Mouse (Mus musculus): ENCODE results near the gene 4930518I15Rik. TPM values are rescaled to one million over a fixed set of nuclear protein-coding genes. Genes with fewer than 3 reads are reported as not detected.

Gene 4930518I15Rik
- total and polyA plus RNA-seq, 3 experiments, result 0.23 to 0.60 TPM; not detected in 1

DNA sequence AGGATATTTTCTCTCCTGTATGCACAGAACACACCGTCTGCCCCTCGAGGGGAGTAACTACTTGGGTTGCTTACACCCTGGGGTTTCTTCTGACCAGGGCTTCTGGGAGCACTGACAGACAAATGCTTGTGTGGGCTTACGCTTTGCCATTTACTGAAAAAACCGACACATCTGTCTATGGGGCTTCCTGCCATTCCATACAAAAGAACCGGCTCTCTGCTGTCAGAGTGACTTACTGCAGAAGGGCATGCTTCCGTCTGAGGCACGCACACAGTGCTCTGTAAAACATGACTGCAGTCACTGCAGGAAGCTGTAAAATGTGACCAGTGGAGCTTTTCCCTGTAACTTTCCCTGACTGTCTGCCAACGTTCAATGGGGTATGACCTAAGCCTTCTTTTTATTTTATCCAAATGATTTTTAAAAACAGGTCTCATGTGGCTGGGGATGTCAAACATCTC lies 43.4 kb downstream of the 4930518I15Rik start:
- no peak overlapping the region for H3K27ac ChIP-seq (ENCODE audit: control insufficient read depth, low read depth, low read length)
- TF ChIP-seq UBTF (IDR thresholded peaks at IDR 0.05; ENCODE audit: borderline replicate concordance, insufficient read depth, low read depth, low read length) (no peak), JUND (IDR thresholded peaks at IDR 0.05; ENCODE audit: low read depth, low read length) (no peak), ZKSCAN1 (IDR thresholded peaks at IDR 0.05; ENCODE audit: low read depth, low read length) (no peak), RAD21 (IDR thresholded peaks at IDR 0.05; ENCODE audit: low read depth, low read length) (no peak), ZMIZ1 (IDR thresholded peaks at IDR 0.05; ENCODE audit: low read depth, low read length) (no peak)
- H3K36me3 ChIP-seq (ENCODE audit: control insufficient read depth in 1 of 2, insufficient read depth in 2 of 2, low read length in 2 of 2), result no peaks in the 10 kb centered on the region
- H3K79me2 ChIP-seq (ENCODE audit: control insufficient read depth, insufficient read depth, low read length, poor library complexity), result no peaks in the 10 kb centered on the region
- H3K9ac ChIP-seq (ENCODE audit: control insufficient read depth, low read depth, low read length, poor library complexity, severe bottlenecking), result no peak overlapping the region
- H3K27me3 ChIP-seq (ENCODE audit: control insufficient read depth in 1 of 2, insufficient read depth in 2 of 2, low read length in 2 of 2), result peaks cover 0 to 4% of the 10 kb centered on the region in 2 experiments; a peak in 1 of 4 replicates
- H3K4me1 ChIP-seq (ENCODE audit: control insufficient read depth in 1 of 2, insufficient read depth in 2 of 2, low read length in 2 of 2), result no peaks in the 10 kb centered on the region
- no peak for DNase-seq (ENCODE audit: low read depth, low spot score)
- no peaks in the 10 kb centered on the region for H3K9me3 ChIP-seq (replicated peaks; ENCODE audit: insufficient read depth, low read length)
- H3K4me3 ChIP-seq (ENCODE audit: control insufficient read depth in 1 of 2, insufficient read depth in 1 of 2, low read depth in 2 of 2, low read length in 2 of 2), result no peak overlapping the region

DNA sequence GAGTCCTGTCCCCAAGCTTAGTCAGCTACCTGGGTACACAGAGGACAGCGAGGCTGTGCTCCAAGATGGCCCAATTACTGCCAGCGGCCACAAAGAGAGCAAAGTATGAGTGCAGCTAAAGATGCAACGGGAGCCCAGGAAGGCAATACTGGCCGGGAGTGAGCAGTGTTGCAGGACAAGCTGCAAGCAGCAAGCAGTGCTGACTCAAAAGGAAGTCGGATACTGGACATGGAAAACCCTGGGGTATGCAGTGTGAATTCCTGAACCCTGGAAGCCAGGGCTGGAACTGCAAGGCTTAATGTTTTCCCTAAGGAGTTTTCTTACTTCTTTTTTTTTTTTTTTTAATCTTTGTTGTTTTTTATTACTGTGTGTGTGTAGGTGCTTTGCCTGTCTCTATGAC lies 46.2 kb downstream of the 4930518I15Rik start:
- Histone ChIP-seq H3K9me3 (replicated peaks; ENCODE audit: insufficient read depth, low read length) (no peaks in the 10 kb centered on the region), H3K4me1 (ENCODE audit: control insufficient read depth in 1 of 2, insufficient read depth in 2 of 2, low read length in 2 of 2) (no peaks in the 10 kb centered on the region), H3K4me3 (ENCODE audit: control insufficient read depth in 1 of 2, insufficient read depth in 1 of 2, low read depth in 2 of 2, low read length in 2 of 2) (no peak overlapping the region), H3K27ac (ENCODE audit: control insufficient read depth, low read depth, low read length) (no peak overlapping the region), H3K27me3 (ENCODE audit: control insufficient read depth in 1 of 2, insufficient read depth in 2 of 2, low read length in 2 of 2) (peaks cover 0 to 4% of the 10 kb centered on the region in 2 experiments; a peak in 1 of 4 replicates), H3K36me3 (ENCODE audit: control insufficient read depth in 1 of 2, insufficient read depth in 2 of 2, low read length in 2 of 2) (no peaks in the 10 kb centered on the region), H3K79me2 (ENCODE audit: control insufficient read depth, insufficient read depth, low read length, poor library complexity) (no peaks in the 10 kb centered on the region), H3K9ac (ENCODE audit: control insufficient read depth, low read depth, low read length, poor library complexity, severe bottlenecking) (no peak overlapping the region)
- TF ChIP-seq POLR2AphosphoS2 (IDR thresholded peaks at IDR 0.05; ENCODE audit: low read length) (no peak), CHD2 (IDR thresholded peaks at IDR 0.05; ENCODE audit: low read length) (no peak), ETS1 (IDR thresholded peaks at IDR 0.05; ENCODE audit: low read depth, low read length) (no peak), MYB (IDR thresholded peaks at IDR 0.05; ENCODE audit: low read depth, low read length) (no peak), MAX (IDR thresholded peaks at IDR 0.05; ENCODE audit: low read length) (no peak), RAD21 (IDR thresholded peaks at IDR 0.05; ENCODE audit: low read depth, low read length) (no peak), MYC (IDR thresholded peaks at IDR 0.05; ENCODE audit: low read depth, low read length) (no peak), USF1 (IDR thresholded peaks at IDR 0.05; ENCODE audit: low read depth, low read length) (no peak), ZNF384 (IDR thresholded peaks at IDR 0.05; ENCODE audit: low read depth, low read length) (no peak), NELFE (IDR thresholded peaks at IDR 0.05; ENCODE audit: low read depth, low read length) (no peak), MXI1 (IDR thresholded peaks at IDR 0.05; ENCODE audit: low read depth, low read length) (no peak), KAT2A (conservative IDR thresholded peaks at IDR 0.05; ENCODE audit: low read depth, low read length) (no peak), HCFC1 (IDR thresholded peaks at IDR 0.05; ENCODE audit: low read depth, low read length) (no peak), JUND (IDR thresholded peaks at IDR 0.05; ENCODE audit: low read depth, low read length) (no peak), E2F4 (IDR thresholded peaks at IDR 0.05; ENCODE audit: borderline replicate concordance, low read depth, low read length) (no peak)
- DNase-seq (ENCODE audit: low read depth, low spot score), result no peak

All from MEL (cell line).